Mouse (Mus musculus) ES-CJ7 (cell line): Measurements from ENCODE around the gene Serpinb1c.
A peak's percentile ranks its signal among the peaks of the same experiment; 100 is the strongest.
"Not testable (repeated sequence)": the region's sequence is repeated elsewhere in the genome, so short reads cannot be mapped to it uniquely, and the experiment has no call there.

Source experiments
- DNase-seq: peaks from one replicate; pipeline ENCODE4 v3.0.0; 2011; ENCODE audit warnings: low read depth, low spot score

Serpinb1c gene

DNA sequence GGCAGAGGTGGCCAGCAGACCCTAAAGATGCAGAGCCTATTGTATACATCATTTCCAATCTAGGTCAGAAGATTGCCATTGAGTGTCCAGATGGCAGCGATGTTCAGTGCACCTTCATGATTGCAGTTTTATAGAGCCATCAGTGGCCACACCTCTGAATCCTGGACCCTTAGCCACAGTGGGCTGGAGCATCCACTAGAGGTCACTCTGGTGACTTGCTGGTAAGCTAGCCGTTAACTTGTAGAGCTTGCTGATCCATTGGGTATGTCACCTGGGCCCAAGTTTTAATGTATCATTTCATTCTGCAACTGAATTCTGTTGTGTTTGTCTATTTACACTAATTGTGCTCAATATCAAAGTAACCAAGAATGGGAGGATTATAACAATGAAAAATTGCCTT is 32.4 kb downstream of the Serpinb1c start:
- DNase-seq: peak; percentile 26

- not testable (repeated sequence) for DNase-seq
Measured at GRCm38 (mm10) chr13:32864529-32864928, 33.5 kb downstream of the Serpinb1c start.

- no peak for DNase-seq
Measured at GRCm38 (mm10) chr13:32863456-32863855, 34.6 kb downstream of the Serpinb1c start.

- no peak for DNase-seq
Measured at GRCm38 (mm10) chr13:32860821-32861220, 37.2 kb downstream of the Serpinb1c start.

- no peak for DNase-seq
Measured at GRCm38 (mm10) chr13:32853073-32853472, 44.9 kb downstream of the Serpinb1c start.

GRCm38 (mm10) chr13:32852539-32852938 is 45.5 kb downstream of the Serpinb1c start:
- no peak for DNase-seq

GRCm38 (mm10) chr13:32851967-32852366 is 46.0 kb downstream of the Serpinb1c start:
- peak; percentile 73 for DNase-seq

DNA sequence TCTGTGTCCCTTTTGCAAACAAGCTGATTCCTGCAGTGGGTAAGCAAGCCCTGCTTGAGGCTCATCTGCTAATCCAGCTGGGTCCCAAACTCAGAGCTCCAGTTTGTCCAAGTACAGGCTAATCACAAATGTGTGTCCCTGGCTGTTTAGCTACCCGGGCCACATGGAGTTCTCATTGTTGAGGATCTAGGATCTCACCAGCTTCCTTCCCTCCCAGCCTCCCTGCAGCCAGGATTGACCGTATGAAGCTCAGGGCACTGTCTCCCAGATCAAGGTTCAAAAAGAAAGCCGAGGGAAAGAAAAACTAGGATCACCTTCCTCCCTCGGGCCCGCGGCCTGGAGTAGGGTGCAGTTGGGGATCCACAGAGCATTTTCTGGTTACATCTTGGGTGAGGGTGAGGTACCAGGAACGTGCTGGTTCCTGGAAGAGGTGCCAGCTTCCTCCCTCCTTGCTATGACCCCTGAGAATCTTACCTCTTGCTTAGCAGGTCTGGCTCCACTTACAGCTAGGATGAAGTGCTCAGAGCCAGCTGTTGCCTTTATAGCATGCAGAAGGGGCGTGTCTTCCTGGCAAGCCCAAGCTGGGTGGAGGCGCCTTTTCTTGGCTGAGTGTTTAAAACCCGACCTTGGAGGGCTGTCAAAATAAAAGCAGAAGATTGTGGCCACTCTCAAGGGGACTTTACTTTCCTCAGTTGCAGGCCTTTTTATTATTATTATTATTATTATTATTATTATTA is 47.2 kb downstream of the Serpinb1c start, which contains the start of gene Serpinb1a:
Gene Serpinb1a, minus strand, starts transcription at position 518 of the 737 bp plus-strand sequence.
- peak; percentile 70 for DNase-seq

GRCm38 (mm10) chr13:32850156-32850555 is 47.9 kb downstream of the Serpinb1c start:
- DNase-seq: no peak

DNA sequence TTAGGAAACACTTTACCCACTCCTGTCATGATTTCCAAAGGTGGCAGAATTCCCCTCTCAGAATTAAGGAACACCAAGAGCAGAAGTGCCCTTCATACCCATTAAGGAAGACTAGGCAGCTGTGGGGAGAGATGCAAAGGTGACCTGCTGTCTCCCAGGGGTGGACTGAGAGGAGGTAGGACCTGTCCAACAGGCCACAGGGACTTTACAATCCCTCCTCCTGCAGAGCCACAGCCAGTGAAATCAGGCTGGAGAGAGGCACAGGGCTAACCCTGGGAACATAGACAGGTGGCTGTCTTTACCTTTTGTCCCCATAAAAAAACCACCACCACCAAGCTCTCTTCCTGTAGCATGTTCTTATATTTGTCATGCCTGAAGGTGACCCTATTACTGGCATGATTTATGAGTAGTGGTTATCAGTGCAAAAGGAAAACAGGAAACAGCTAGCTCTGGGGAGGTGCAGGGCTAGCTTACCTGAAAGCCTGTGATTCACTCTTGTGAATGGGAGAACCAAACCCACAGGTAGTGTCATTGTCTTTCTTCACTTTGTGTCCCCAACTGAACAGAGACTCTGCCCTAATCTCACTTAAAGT is 48.4 kb downstream of the Serpinb1c start:
- no peak for DNase-seq

GRCm38 (mm10) chr13:32849092-32849491 is 48.9 kb downstream of the Serpinb1c start:
- DNase-seq: no peak

GRCm38 (mm10) chr13:32846221-32846620 is 51.8 kb downstream of the Serpinb1c start:
- DNase-seq: no peak

GRCm38 (mm10) chr13:32841349-32841748 is 56.7 kb downstream of the Serpinb1c start:
- no peak for DNase-seq

- DNase-seq: no peak
Measured at GRCm38 (mm10) chr13:32839314-32839713, 58.7 kb downstream of the Serpinb1c start.

DNA sequence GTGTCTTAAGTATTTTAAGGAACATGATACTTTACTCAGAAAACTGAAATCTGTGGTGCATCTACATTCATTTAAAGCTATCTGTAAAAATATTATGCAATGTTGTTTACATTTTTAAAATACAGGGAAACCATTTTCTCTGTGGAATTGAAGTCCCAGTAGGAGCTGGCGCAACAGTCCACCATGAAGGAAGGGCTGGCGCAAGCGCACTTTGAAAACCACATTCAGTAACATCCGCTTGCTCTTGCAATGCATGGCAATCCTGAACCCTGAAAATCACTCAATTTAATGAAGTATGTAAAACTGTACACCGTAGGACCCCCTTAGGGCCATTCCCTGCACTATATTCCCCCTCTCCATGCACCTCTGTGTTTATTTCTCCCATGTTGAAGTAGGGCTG is 63.5 kb downstream of the Serpinb1c start:
- DNase-seq: no peak

GRCm38 (mm10) chr13:32833237-32833636 is 64.8 kb downstream of the Serpinb1c start:
- no peak for DNase-seq

DNA sequence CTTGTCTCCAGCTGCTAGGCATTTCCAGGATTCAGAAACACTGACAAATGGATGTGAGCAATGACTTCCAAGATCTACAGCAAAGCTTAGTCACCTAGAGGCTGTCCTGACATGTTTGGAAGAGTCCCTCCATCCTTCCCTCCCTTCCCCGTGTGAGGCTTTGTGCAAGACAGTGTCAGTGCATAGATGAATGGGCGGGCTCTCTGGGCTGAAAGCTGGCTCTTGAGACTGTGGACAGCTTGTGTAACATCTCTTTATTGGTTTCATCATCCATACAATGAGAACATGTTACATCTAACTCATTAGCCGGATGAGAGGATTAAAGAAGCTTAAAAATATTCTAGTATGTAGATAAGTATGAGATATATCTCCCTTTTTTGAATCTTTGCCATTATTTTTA is 65.2 kb downstream of the Serpinb1c start:
- no peak for DNase-seq

- no peak for DNase-seq
Measured at GRCm38 (mm10) chr13:32831505-32832273, 66.3 kb downstream of the Serpinb1c start.
